Mouse (Mus musculus) regulatory T cell (primary cell): Measurements from ENCODE around the gene Syt6.

Experiments
- in situ Hi-C: fragments of 300-600 bp; cut with MboI, MseI; formaldehyde crosslinking; loops from one replicate; pipeline ENCODE4 v1.15.1; 2025; ENCODE audit warnings: high pct_unique_total_duplicates

Syt6 gene

GRCm38 (mm10) chr3:103575156-103575892, at the start of gene Syt6:
Syt6 (plus strand) TSS chr3:103575231.
- in situ Hi-C loops = no loop called here

- in situ Hi-C loops = no loop called here
Measured at GRCm38 (mm10) chr3:103526201-103526704, 48.8 kb upstream of the Syt6 start.

GRCm38 (mm10) chr3:103526864-103527263, 48.2 kb upstream of the Syt6 start:
- in situ Hi-C loops = no loop called here

- in situ Hi-C loops = no loop called here
Measured at GRCm38 (mm10) chr3:103534036-103534435, 41.0 kb upstream of the Syt6 start.

- in situ Hi-C loops = no loop called here
Measured at GRCm38 (mm10) chr3:103535207-103535606, 39.8 kb upstream of the Syt6 start.

- in situ Hi-C loops = no loop called here
Measured at GRCm38 (mm10) chr3:103539148-103539547, 35.9 kb upstream of the Syt6 start.

- in situ Hi-C loops = no loop called here
Measured at GRCm38 (mm10) chr3:103546166-103546565, 28.9 kb upstream of the Syt6 start.

- in situ Hi-C loops = no loop called here
Measured at GRCm38 (mm10) chr3:103546626-103547025, 28.4 kb upstream of the Syt6 start.

GRCm38 (mm10) chr3:103550236-103550635, 24.8 kb upstream of the Syt6 start:
- in situ Hi-C loops = no loop called here

- in situ Hi-C loops = no loop called here
Measured at GRCm38 (mm10) chr3:103567226-103567625, 7.8 kb upstream of the Syt6 start.

- in situ Hi-C loops = loop anchor here (5.0 kb wide), 1 partner anchor 50 kb away; no protein-coding TSS in a partner anchor
Measured at GRCm38 (mm10) chr3:103572526-103572925, 2.5 kb upstream of the Syt6 start.

GRCm38 (mm10) chr3:103573106-103573790, 1.8 kb upstream of the Syt6 start:
- in situ Hi-C loops = loop anchor here (5.0 kb wide), 1 partner anchor 49 kb away; no protein-coding TSS in a partner anchor

- in situ Hi-C loops = loop anchor here (5.0 kb wide), 1 partner anchor 49 kb away; no protein-coding TSS in a partner anchor
Measured at GRCm38 (mm10) chr3:103573791-103574166, 1.3 kb upstream of the Syt6 start.

- in situ Hi-C loops = loop anchor here (5.0 kb wide), 1 partner anchor 48 kb away; no protein-coding TSS in a partner anchor
Measured at GRCm38 (mm10) chr3:103574566-103575155, 370 bp upstream of the Syt6 start.

GRCm38 (mm10) chr3:103575893-103576641, 1.0 kb downstream of the Syt6 start:
- in situ Hi-C loops = no loop called here

- in situ Hi-C loops = no loop called here
Measured at GRCm38 (mm10) chr3:103587136-103587535, 12.1 kb downstream of the Syt6 start.

- in situ Hi-C loops = no loop called here
Measured at GRCm38 (mm10) chr3:103587672-103588071, 12.6 kb downstream of the Syt6 start.

GRCm38 (mm10) chr3:103589636-103590035, 14.6 kb downstream of the Syt6 start:
- in situ Hi-C loops = no loop called here

- in situ Hi-C loops = no loop called here
Measured at GRCm38 (mm10) chr3:103592636-103593035, 17.6 kb downstream of the Syt6 start.

- in situ Hi-C loops = no loop called here
Measured at GRCm38 (mm10) chr3:103593631-103594030, 18.6 kb downstream of the Syt6 start.

- in situ Hi-C loops = no loop called here
Measured at GRCm38 (mm10) chr3:103595271-103595810, 20.3 kb downstream of the Syt6 start.
